ENCODE assay signal across 10 mouse cellular contexts in the genomic region with DNA sequence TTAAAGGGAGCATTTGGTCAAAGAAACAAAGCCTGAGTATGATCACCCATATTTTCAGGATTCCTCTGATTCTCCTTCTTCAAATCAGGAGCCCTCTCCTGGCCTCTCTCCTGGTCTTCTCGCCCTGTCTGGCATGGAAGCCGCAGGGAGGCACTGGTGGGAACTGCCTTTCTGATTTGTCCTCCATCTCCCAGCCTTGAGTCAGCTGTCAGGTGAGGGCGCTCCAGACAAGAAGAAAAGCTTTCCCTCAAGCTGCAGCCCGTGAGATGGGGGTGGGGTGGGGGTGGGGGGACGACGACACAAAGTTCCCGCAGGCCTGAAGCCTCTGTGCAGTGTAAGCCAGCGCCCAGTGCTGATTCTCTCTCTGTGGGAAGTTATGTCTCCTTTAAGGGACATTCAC. TPM values are rescaled to one million over a fixed set of nuclear protein-coding genes. Genes with fewer than 3 reads are reported as not detected.
DNase-seq lines count a peak whose midpoint lies in the region; ATAC-seq and TF ChIP-seq lines count a peak whose summit lies in the region.
"Had no signal": no experiment of that assay in that cellular context is flagged by ENCODE, and none has a peak within 500 bp of the region (broad histone marks: within the 10 kb centered on the region; RNA-seq: fewer than 3 reads in every experiment).

No protein-coding gene starts in this region.

- TF ChIP-seq CTCF in Patski (IDR thresholded peaks at IDR 0.05): peak; percentile 37

- in situ Hi-C loops in Patski (cut with MboI; ENCODE audit: low pct_unique_long_range_greater_than_20kb): loop anchor here (5.0 to 10.0 kb wide), 2 partner anchors 53 to 155 kb away; no protein-coding TSS in a partner anchor

- POLR2A ChIA-PET in Patski (lab: Charles Lee): no interaction called here

- H3K27me3 ChIP-seq in Patski: no peaks in the 10 kb centered on the region

- intact Hi-C loops in left cerebral cortex, postnatal 36 days (cut with DNase I): loop anchor here (5.0 kb wide), 3 partner anchors 158 to 313 kb away; no protein-coding TSS in a partner anchor

- peak; percentile 57 to 67 for DNase-seq in kidney, postnatal 4 days
- no peak for DNase-seq in kidney, adult 9 months
- DNase-seq in Patski (ENCODE audit: low read depth, low spot score): no peak
- DNase-seq in embryo, embryonic 11 days: peak; percentile 53
- peak; percentile 32 to 39 for DNase-seq in left cerebral cortex, postnatal 36 days (ENCODE audit: low spot score in 2 of 2)
- DNase-seq: cerebellum, adult 9-10 months had no signal

- CTCF ChIA-PET in Patski (lab: Charles Lee): interaction anchor here (1.5 kb wide), 1 partner anchor 54 kb away, joined by 10 read pairs; no protein-coding TSS in a partner anchor

- ATAC-seq in Patski: no peak
- ATAC-seq in granulocyte monocyte progenitor cell, adult 5-6 weeks (replicated peaks; ENCODE audit: poor library complexity, severe bottlenecking): no peak
- no peak for ATAC-seq in megakaryocyte progenitor cell, adult 5-6 weeks (replicated peaks; ENCODE audit: poor library complexity)
- ATAC-seq: inflammation-experienced regulatory T-cells, adult 6 months; liver, embryonic 12.5 days had no signal

RNA-seq across cellular contexts. Expression of gene Gprc5a, which starts 24.3 kb away (rescaled TPM):
- 80.0 TPM for polyA plus RNA-seq in Patski (2021)
- under 1 TPM; 0.30 to 0.43 TPM for total RNA-seq in left cerebral cortex, postnatal 36 days (2021)
- total RNA-seq in granulocyte monocyte progenitor cell, adult 5-6 weeks (2014; fragmentation: Nextera tagmentation): not detected in 2 replicates
- not detected in 2 replicates for total RNA-seq in granulocyte monocyte progenitor cell, adult 5-6 weeks (2017)
- total RNA-seq in megakaryocyte progenitor cell, adult 5-6 weeks (2015): not detected in 2 replicates
- total RNA-seq in megakaryocyte progenitor cell, adult 5-6 weeks (2017): not detected in 2 replicates

RNA-seq across cellular contexts. Expression of gene Gprc5d, which starts 28.3 kb away (rescaled TPM):
- polyA plus RNA-seq in Patski (2021): not detected
- not detected for total RNA-seq in left cerebral cortex, postnatal 36 days (2021)
- not detected in 2 replicates for total RNA-seq in granulocyte monocyte progenitor cell, adult 5-6 weeks (2014; fragmentation: Nextera tagmentation)
- total RNA-seq in granulocyte monocyte progenitor cell, adult 5-6 weeks (2017): not detected in 2 replicates
- not detected in 2 replicates for total RNA-seq in megakaryocyte progenitor cell, adult 5-6 weeks (2015)
- total RNA-seq in megakaryocyte progenitor cell, adult 5-6 weeks (2017): not detected in 2 replicates
- polyA plus RNA-seq: inflammation-experienced regulatory T-cells, adult 6 months had no signal

Comparison
In these comparisons a context has a peak if more than half of its experiments do, and no peak if none do; other contexts are left out.
1. DNase-seq: peak in kidney, postnatal 4 days (2 of 2), embryo, embryonic 11 days (single experiment) and left cerebral cortex, postnatal 36 days (2 of 2); none in kidney, adult 9 months (single experiment) and Patski (single experiment).